Mouse (Mus musculus) E14TG2a.4 (cell line): ENCODE data around the gene Ccdc191.

Source experiments
- CTCF ChIP-seq: conservative IDR thresholded peaks from 2 replicates; pipeline ENCODE4 v1.5.1; 2014; ENCODE audit warnings: low read length
- NANOG ChIP-seq: IDR thresholded peaks from 2 replicates; pipeline ENCODE4 v1.6.1; 2014; ENCODE audit warnings: borderline replicate concordance, low read length, mixed read lengths
- POU5F1 ChIP-seq: IDR thresholded peaks from 2 replicates; pipeline ENCODE4 v1.6.1; 2014; ENCODE audit warnings: low read length, borderline replicate concordance

- no peak for TF ChIP-seq CTCF
- TF ChIP-seq POU5F1, result no peak
- no peak for TF ChIP-seq NANOG
Measured at GRCm38 (mm10) chr16:43933041-43933440, 43.4 kb downstream of the Ccdc191 start.
